Mouse (Mus musculus) intestine, postnatal 0 days (tissue): Measurements from ENCODE around the gene Slc12a1. TPM values are rescaled to one million over a fixed set of nuclear protein-coding genes. Genes with fewer than 3 reads are reported as not detected.

Source experiments
- ATAC-seq: fragments of 200-750 bp; cut with Nextera tagmentation; 2 replicates; pipeline ENCODE4 v1.8.0; 2017; ENCODE audit warnings: mild to moderate bottlenecking, moderate TSS enrichment, moderate library complexity
- H3K27ac ChIP-seq: fragments of 300-500 bp; sonication (generic); 2 replicates; pipeline ENCODE4 v1.5.1; 2014; ENCODE audit warnings: mild to moderate bottlenecking, low read depth, low read length, moderate library complexity
- H3K27me3 ChIP-seq: fragments of 300-500 bp; sonication (generic); replicated peaks from 2 replicates; pipeline ENCODE4 v1.6.1; 2014; ENCODE audit warnings: low read length, mixed read lengths; ENCODE audit not compliant: control insufficient read depth, insufficient read depth
- H3K36me3 ChIP-seq: fragments of 300-500 bp; sonication (generic); 2 replicates; pipeline ENCODE4 v1.6.1; 2014; ENCODE audit warnings: mild to moderate bottlenecking, moderate library complexity; ENCODE audit not compliant: control insufficient read depth, insufficient read depth
- H3K4me1 ChIP-seq: fragments of 300-500 bp; sonication (generic); replicated peaks from 2 replicates; pipeline ENCODE4 v1.6.1; 2014; ENCODE audit warnings: antibody characterized with exemption, low read length, mixed read lengths; ENCODE audit not compliant: control insufficient read depth, insufficient read depth
- H3K4me2 ChIP-seq: fragments of 300-500 bp; sonication (generic); replicated peaks from 2 replicates; pipeline ENCODE4 v1.6.1; 2014; ENCODE audit warnings: low read depth, mild to moderate bottlenecking, moderate library complexity
- H3K4me3 ChIP-seq: fragments of 300-500 bp; sonication (generic); 2 replicates; pipeline ENCODE4 v1.5.1; 2014; ENCODE audit warnings: low read depth, low read length
- H3K9ac ChIP-seq: fragments of 300-500 bp; sonication (generic); 2 replicates; pipeline ENCODE4 v1.6.1; 2014; ENCODE audit warnings: mild to moderate bottlenecking, low read depth, low read length
- H3K9me3 ChIP-seq: fragments of 300-500 bp; sonication (generic); 2 replicates; pipeline ENCODE4 v1.6.1; 2016; ENCODE audit warnings: mixed run types; ENCODE audit not compliant: control insufficient read depth
- CTCF ChIP-seq: sonication (generic); IDR thresholded peaks from 2 replicates; pipeline ENCODE4 v1.5.1; 2016; ENCODE audit warnings: low read depth, mild to moderate bottlenecking, control low read depth, antibody characterized with exemption, moderate library complexity
- WGBS: fragments of 180-500 bp; shearing (Covaris S2); extraction: QIAGEN DNeasy Blood & Tissue Kit; methylation state at CpG from one replicate; pipeline ENCODE4 v1.1.7; 2014; 5-methylcytosine and 5-hydroxymethylcytosine counted together
- polyA plus RNA-seq: library from polyadenylated mRNA; unstranded; fragments of >200 nt; fragmentation: Nextera tagmentation; extraction: Ambion mirVana; gene quantifications from 2 replicates; pipeline ENCODE4 v1.2.1, GENCODE M21; 2015

Gene Slc12a1
- polyA plus RNA-seq, 1 experiment from 2014 or later, result not detected

DNA sequence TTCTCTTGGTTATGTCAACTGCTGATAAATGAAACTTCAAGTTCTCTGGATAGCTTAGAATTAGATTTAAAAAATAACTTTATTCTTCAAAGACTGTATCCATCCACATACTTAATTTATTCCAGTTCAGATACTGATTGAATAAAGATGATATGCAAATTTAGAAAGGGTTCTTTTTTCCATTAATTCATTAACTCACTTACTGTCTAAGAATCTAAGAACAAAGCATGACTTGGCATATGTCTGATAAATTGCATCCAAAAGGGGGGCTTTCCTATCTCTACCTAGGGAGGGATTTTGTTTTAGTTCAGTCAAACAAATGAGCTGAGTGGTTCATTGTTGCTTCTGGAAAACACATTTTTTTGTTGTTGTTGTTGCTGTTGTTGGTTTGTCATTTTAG is 10.0 kb upstream of the Slc12a1 start:
- Histone ChIP-seq H3K9ac (no peak overlapping the region), H3K36me3 (no peaks in the 10 kb centered on the region), H3K27me3 (no peaks in the 10 kb centered on the region), H3K4me3 (no peak overlapping the region), H3K4me1 (no peaks in the 10 kb centered on the region), H3K27ac (no peak overlapping the region), H3K9me3 (no peaks in the 10 kb centered on the region), H3K4me2 (no peak overlapping the region)
- ATAC-seq, result no peak
- no peak for TF ChIP-seq CTCF

DNA sequence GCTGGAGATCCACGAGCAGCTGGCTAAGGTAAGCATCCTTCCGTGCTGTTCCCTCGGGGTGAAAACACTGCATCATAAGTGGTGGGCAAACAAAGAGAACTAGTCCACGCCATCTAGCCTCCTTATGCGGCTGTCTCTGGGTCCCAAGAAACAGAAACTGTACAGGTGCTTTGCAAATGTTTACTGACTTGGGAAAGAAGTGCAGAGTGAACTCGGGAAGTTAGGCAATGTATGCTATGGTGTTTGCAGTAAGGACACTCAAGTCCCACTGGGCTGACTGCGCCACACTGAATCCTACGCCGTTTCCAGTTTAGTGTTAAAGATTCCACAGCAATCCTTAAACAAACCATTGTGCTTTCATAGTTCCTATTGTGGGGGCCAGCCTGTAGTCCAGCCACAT is 2.0 kb downstream of the Slc12a1 start:
- no peak for ATAC-seq
- no peak overlapping the region for H3K4me3 ChIP-seq
- no peaks in the 10 kb centered on the region for H3K4me1 ChIP-seq
- no peaks in the 10 kb centered on the region for H3K27me3 ChIP-seq
- no peak overlapping the region for H3K9ac ChIP-seq
- no peaks in the 10 kb centered on the region for H3K36me3 ChIP-seq
- 66% methylated on average over 9 of the region's 9 CpGs for WGBS
- no peaks in the 10 kb centered on the region for H3K9me3 ChIP-seq
- H3K4me2 ChIP-seq, result no peak overlapping the region
- no peak for TF ChIP-seq CTCF
- no peak overlapping the region for H3K27ac ChIP-seq

DNA sequence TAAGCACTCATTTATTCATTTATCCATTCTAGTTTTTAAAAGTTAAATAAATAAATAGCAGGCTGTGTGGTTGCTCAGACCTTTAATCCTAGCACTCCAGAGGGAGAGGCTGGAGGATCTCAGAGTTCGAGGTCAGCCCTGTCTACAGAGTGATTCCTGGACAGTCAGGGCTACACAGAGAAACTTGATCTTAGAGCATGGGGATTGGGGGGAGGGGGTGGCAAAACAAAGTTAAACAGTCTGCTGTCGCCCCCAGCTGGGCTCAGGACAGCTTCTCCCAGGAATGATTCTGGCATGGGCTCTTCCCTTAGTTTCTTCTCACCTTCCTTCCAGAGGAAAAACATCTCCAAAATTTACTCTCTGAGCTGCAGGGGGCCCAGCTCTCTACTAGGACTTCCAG is 3.2 kb downstream of the Slc12a1 start:
- Histone ChIP-seq H3K36me3 (no peaks in the 10 kb centered on the region), H3K27me3 (no peaks in the 10 kb centered on the region), H3K4me2 (no peak overlapping the region), H3K4me3 (no peak overlapping the region), H3K9me3 (no peaks in the 10 kb centered on the region), H3K4me1 (no peaks in the 10 kb centered on the region), H3K27ac (no peak overlapping the region), H3K9ac (no peak overlapping the region)
- ATAC-seq, result no peak
- WGBS, result 20% methylated on average over 2 of the region's 2 CpGs
- no peak for TF ChIP-seq CTCF

DNA sequence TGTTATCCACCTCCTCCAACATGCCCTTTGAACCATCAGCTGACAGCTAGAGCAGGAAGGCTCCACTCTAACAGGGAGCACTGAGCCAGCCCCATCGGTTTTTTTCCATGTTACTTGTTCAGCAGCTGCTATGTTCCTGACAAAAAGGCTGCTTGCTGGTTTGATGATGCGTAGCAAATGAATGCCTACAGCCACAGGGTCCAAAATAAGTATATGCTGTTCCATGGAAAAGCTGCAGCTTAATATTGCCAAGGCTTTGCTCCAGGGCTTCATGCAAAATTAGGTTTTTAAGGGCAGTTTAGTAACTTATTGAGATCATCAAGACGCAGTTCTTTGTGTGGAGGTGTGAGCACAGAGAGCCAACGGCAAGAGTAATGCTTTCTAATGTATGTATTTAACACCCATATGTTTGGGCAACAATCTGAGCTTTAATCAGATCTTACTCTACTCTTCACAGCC is 9.7 kb downstream of the Slc12a1 start:
- Histone ChIP-seq H3K27ac (no peak overlapping the region), H3K36me3 (no peaks in the 10 kb centered on the region), H3K4me3 (no peak overlapping the region), H3K9me3 (no peaks in the 10 kb centered on the region), H3K27me3 (no peaks in the 10 kb centered on the region), H3K4me1 (no peaks in the 10 kb centered on the region), H3K4me2 (no peak overlapping the region), H3K9ac (no peak overlapping the region)
- no peak for TF ChIP-seq CTCF
- WGBS, result 75% methylated on average over 4 of the region's 4 CpGs
- ATAC-seq, result no peak

DNA sequence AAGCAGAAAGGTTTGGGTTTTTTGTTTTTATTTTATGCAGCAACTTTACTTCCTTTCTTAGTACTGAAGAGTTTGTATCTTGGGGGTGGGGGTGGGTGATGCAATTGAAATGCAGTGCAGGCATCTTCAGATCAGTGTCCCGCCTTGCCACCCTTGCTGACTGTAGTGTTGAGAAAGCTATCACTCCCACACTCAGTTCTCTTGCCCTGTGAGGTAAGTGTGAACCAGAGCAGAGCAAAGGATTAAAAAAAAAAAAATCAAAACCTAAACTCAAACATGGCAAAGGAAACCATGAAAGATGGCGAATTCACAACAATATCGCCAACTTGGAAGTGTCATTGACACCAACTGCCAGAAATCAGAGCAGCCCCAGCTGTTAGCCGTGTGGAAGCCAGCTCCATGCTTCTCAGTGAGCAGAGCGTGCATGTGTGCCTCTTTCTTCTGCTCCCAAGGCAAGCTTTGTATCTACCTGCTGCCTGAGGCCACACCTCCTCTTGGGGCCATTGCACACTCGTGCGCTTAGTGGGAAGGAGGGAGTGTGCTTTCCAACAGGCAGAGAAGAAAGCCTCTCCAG is 26.0 kb downstream of the Slc12a1 start:
- Histone ChIP-seq H3K36me3 (no peaks in the 10 kb centered on the region), H3K27me3 (no peaks in the 10 kb centered on the region), H3K4me2 (no peak overlapping the region), H3K4me3 (no peak overlapping the region), H3K9ac (no peak overlapping the region), H3K27ac (no peak overlapping the region), H3K4me1 (no peaks in the 10 kb centered on the region), H3K9me3 (no peaks in the 10 kb centered on the region)
- 77% methylated on average over 7 of the region's 7 CpGs for WGBS
- no peak for ATAC-seq
- no peak for TF ChIP-seq CTCF

DNA sequence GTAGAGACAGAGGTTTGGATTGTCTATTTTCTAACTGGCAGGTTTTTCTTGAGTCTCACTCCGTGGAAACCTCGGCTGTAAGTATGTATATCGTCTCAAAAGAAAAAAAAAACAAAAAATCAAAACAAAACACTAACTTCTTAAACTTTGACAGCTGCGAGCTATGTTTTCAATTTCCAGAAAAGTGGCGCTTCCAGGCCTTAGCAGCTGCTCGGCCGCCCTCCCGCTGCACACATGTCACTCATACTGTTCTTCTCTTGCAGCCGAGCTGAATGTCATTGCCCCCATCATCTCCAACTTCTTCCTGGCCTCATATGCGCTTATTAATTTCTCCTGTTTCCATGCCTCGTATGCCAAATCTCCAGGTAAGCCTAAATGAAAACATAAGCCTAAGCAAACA is 35.6 kb downstream of the Slc12a1 start:
- WGBS, result 75% methylated on average over 11 of the region's 11 CpGs
- no peaks in the 10 kb centered on the region for H3K27me3 ChIP-seq
- no peak overlapping the region for H3K27ac ChIP-seq
- H3K4me3 ChIP-seq, result no peak overlapping the region
- no peak for ATAC-seq
- H3K36me3 ChIP-seq, result no peaks in the 10 kb centered on the region
- no peak overlapping the region for H3K4me2 ChIP-seq
- no peak for TF ChIP-seq CTCF
- no peaks in the 10 kb centered on the region for H3K9me3 ChIP-seq
- no peak overlapping the region for H3K9ac ChIP-seq
- no peaks in the 10 kb centered on the region for H3K4me1 ChIP-seq

DNA sequence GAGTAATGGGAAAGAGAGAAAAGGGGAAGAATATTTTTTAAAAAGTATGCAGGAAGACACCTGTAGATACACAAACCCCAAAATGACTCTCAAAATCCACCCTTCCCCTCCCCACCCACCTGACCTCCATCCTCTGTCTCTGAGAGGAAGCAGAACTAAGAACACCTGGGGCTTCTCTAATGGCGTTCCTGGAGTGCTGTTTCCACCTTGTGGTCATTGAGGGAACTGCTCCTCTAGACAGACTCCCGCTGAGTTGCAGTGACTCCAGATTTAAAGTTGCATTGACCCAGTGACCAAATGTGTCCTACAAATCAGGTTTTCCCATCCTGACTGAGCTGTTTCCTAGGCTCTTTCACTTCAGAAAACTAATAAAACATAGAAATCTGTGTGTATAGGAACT is 36.9 kb downstream of the Slc12a1 start:
- Histone ChIP-seq H3K4me3 (no peak overlapping the region), H3K4me2 (no peak overlapping the region), H3K9me3 (no peaks in the 10 kb centered on the region), H3K9ac (no peak overlapping the region), H3K36me3 (no peaks in the 10 kb centered on the region), H3K27ac (no peak overlapping the region), H3K27me3 (no peaks in the 10 kb centered on the region), H3K4me1 (no peaks in the 10 kb centered on the region)
- 2% methylated on average over 2 of the region's 2 CpGs for WGBS
- no peak for ATAC-seq
- TF ChIP-seq CTCF, result peak; percentile 96
